Mouse (Mus musculus) liver, embryonic 14.5 days (tissue): ENCODE results near the gene Polr3b. TPM values are rescaled to one million over a fixed set of nuclear protein-coding genes. Genes with fewer than 3 reads are reported as not detected.

ENCODE experiments used
- ATAC-seq: fragments of 200-750 bp; cut with Nextera tagmentation; 2 replicates; pipeline ENCODE4 v1.8.0; 2017; ENCODE audit warnings: moderate number of reproducible peaks, mild to moderate bottlenecking, moderate library complexity; ENCODE audit not compliant: insufficient read depth
- DNase-seq, 3 experiments: peaks; one replicate each; pipeline ENCODE4 v3.0.0-alpha.2; 2012 to 2013; ENCODE audit warnings: low read depth in 3 of 3, low spot score in 3 of 3
- H3K27ac ChIP-seq: fragments of 300-500 bp; sonication (generic); 2 replicates; pipeline ENCODE4 v1.5.1; 2014; ENCODE audit warnings: moderate library complexity, mild to moderate bottlenecking, control low read depth, inconsistent platforms
- H3K27me3 ChIP-seq: fragments of 300-500 bp; sonication (generic); 2 replicates; pipeline ENCODE4 v1.6.1; 2014; ENCODE audit warnings: mild to moderate bottlenecking, low read length, moderate library complexity; ENCODE audit not compliant: control insufficient read depth, insufficient read depth
- H3K36me3 ChIP-seq: fragments of 300-500 bp; sonication (generic); replicated peaks from 2 replicates; pipeline ENCODE4 v1.6.1; 2014; ENCODE audit warnings: low read depth; ENCODE audit not compliant: control insufficient read depth, insufficient read depth
- H3K4me1 ChIP-seq, 2 experiments: fragments of 200-500 bp in 1 of 2; fragments of 300-500 bp in 1 of 2; sonication (generic) in 1 of 2; replicated peaks; 2 replicates each; pipeline ENCODE4 v1.6.1; 2012 to 2014; ENCODE audit warnings: antibody characterized with exemption in 1 of 2, inconsistent platforms in 1 of 2, low read length in 1 of 2; ENCODE audit not compliant: control insufficient read depth in 2 of 2, insufficient read depth in 2 of 2
- H3K4me2 ChIP-seq: fragments of 300-500 bp; sonication (generic); 2 replicates; pipeline ENCODE4 v1.6.1; 2014; ENCODE audit warnings: low read depth, mild to moderate bottlenecking, control low read depth, moderate library complexity
- H3K4me3 ChIP-seq, 2 experiments: fragments of 200-500 bp in 1 of 2; fragments of 300-500 bp in 1 of 2; sonication (generic) in 1 of 2; 2 replicates each; pipeline ENCODE4 v1.5.1; 2012 to 2014; ENCODE audit warnings: low read depth in 2 of 2, low read length in 2 of 2, mild to moderate bottlenecking in 2 of 2, control low read depth in 1 of 2, inconsistent platforms in 1 of 2, moderate library complexity in 1 of 2; ENCODE audit not compliant: insufficient read depth in 1 of 2
- H3K9ac ChIP-seq: fragments of 300-500 bp; sonication (generic); replicated peaks from 2 replicates; pipeline ENCODE4 v1.6.1; 2014; ENCODE audit warnings: mild to moderate bottlenecking, control low read depth, moderate library complexity
- H3K9me3 ChIP-seq: fragments of 300-500 bp; sonication (generic); 2 replicates; pipeline ENCODE4 v1.6.1; 2016; ENCODE audit warnings: low read length, mixed read lengths; ENCODE audit not compliant: control insufficient read depth
- CTCF ChIP-seq: IDR thresholded peaks from 2 replicates; pipeline ENCODE4 v1.5.1; 2016; ENCODE audit warnings: antibody characterized with exemption, low read depth, control low read depth
- EP300 ChIP-seq: IDR thresholded peaks from 2 replicates; pipeline ENCODE4 v1.6.1; 2016; ENCODE audit warnings: antibody characterized with exemption, low read depth
- WGBS: fragments of 180-500 bp; shearing (Covaris S2); extraction: QIAGEN DNeasy Blood & Tissue Kit; methylation state at CpG from one replicate; pipeline ENCODE4 v1.1.7; 2014; ENCODE audit not compliant: insufficient replicate concordance; 5-methylcytosine and 5-hydroxymethylcytosine counted together
- polyA plus RNA-seq, 2 experiments: library from polyadenylated mRNA; depleted of rRNA in 1 of 2; stranded (reverse) in 1 of 2; unstranded in 1 of 2; fragments of >200 nt; fragmentation: Nextera tagmentation in 1 of 2; extraction: Ambion mirVana in 1 of 2; gene quantifications; 2 replicates each; pipeline versions ENCODE4 v1.2.1 to v1.2.3; 2012 to 2014

Polr3b gene
- polyA plus RNA-seq, 2 experiments, result 3.7 to 5.8 TPM

DNA sequence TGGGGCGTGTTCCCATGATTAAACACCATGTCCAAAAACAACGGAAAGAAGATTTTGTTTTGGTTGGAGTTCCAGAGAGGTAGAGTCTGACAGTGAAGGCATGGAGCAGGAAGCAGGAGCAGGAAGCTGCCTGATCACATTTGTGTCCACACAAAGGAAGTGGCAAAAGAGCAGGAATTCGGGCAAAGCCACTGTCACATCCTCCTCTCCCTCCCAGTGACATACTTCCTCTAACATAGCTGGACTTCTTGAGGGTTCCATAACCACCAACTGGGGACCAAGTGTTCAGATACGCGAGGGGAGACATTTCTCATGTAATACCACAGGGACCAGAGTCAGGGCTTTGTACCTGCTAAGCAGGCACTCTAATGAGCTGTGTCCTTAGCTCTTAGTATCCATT, 25.2 kb downstream of the Polr3b start:
- Histone ChIP-seq H3K4me2 (no peak overlapping the region), H3K4me1 (peaks cover 0 to 4% of the 10 kb centered on the region in 2 experiments; a peak in 1 of 4 replicates), H3K9me3 (no peaks in the 10 kb centered on the region), H3K27ac (no peak overlapping the region), H3K27me3 (no peaks in the 10 kb centered on the region), H3K9ac (no peak overlapping the region), H3K36me3 (peaks cover 4% of the 10 kb centered on the region; the same call in 1 of the 2 replicates), H3K4me3 (no peak overlapping the region)
- TF ChIP-seq CTCF (no peak), EP300 (no peak)
- DNase-seq, result no peak
- whole genome bisulfite sequencing, result 58% methylated on average over 5 of the region's 5 CpGs
- no peak for ATAC-seq

- DNase-seq (no peak), ATAC-seq (no peak)
- Histone ChIP-seq H3K4me1 (peaks cover 0 to 4% of the 10 kb centered on the region in 2 experiments; a peak in 1 of 4 replicates), H3K4me3 (no peak overlapping the region), H3K4me2 (no peak overlapping the region), H3K27ac (no peak overlapping the region), H3K9ac (no peak overlapping the region), H3K27me3 (no peaks in the 10 kb centered on the region), H3K36me3 (peaks cover 8% of the 10 kb centered on the region; the same call in 1 of the 2 replicates), H3K9me3 (no peaks in the 10 kb centered on the region)
- TF ChIP-seq EP300 (no peak), CTCF (no peak)
- WGBS, result 38% methylated on average over 4 of the region's 4 CpGs
Observed at GRCm38 (mm10) chr10:84648911-84649310, 26.8 kb downstream of the Polr3b start.

DNA sequence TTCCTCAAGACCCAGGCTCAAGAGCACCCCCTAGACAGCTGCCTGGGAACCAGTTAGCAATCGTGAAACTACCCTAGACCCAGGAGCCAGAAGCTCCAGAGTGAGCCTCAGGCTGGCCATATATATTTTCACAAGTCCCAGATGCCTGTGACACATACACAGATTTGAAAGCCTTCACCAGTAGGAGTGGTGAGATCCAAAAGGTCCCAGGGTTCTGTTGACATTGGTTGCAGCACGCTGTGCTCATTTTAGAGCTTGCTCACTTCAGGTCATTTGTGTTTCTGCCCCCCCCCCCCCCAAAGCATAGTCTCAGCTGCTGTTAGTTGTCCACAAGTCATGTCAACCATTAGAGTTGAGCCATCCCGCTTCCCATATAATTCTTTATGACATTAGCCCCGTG, 31.9 kb downstream of the Polr3b start:
- no peaks in the 10 kb centered on the region for H3K27me3 ChIP-seq
- 72% methylated on average over 4 of the region's 4 CpGs for WGBS
- no peak overlapping the region for H3K4me2 ChIP-seq
- H3K9me3 ChIP-seq, result no peaks in the 10 kb centered on the region
- H3K4me3 ChIP-seq, result no peak overlapping the region
- H3K4me1 ChIP-seq, result peaks cover 0 to 1% of the 10 kb centered on the region in 2 experiments; a peak in 1 of 4 replicates
- H3K9ac ChIP-seq, result no peak overlapping the region
- no peak for DNase-seq
- H3K36me3 ChIP-seq, result peaks cover 4% of the 10 kb centered on the region; the same call in 1 of the 2 replicates
- TF ChIP-seq EP300, result no peak
- no peak for TF ChIP-seq CTCF
- ATAC-seq, result no peak
- H3K27ac ChIP-seq, result no peak overlapping the region

DNA sequence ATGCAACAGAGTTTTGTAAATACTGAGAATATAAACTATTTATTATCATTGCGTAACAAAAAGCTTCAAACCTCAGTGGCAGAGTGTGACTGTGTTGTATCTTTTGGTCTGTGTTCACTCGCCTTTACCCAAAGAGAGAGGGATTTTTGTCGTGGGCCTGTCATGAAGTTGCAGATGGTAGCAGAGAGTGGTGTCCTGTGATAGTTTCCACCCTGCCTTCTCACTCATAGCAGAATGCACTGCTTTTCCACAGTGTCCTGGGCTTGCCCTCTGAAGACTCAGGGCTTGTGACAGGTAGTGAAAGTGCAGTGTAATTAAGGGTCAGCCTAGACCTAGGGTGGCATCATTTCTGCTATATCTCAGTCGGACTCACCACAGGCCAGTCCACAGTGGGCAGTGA, 32.6 kb downstream of the Polr3b start:
- 68% methylated on average over 4 of the region's 4 CpGs for WGBS
- H3K4me1 ChIP-seq, result no peaks in the 10 kb centered on the region
- no peaks in the 10 kb centered on the region for H3K9me3 ChIP-seq
- H3K27ac ChIP-seq, result no peak overlapping the region
- no peak overlapping the region for H3K4me3 ChIP-seq
- ATAC-seq, result no peak
- no peak overlapping the region for H3K4me2 ChIP-seq
- TF ChIP-seq CTCF (no peak), EP300 (no peak)
- no peak overlapping the region for H3K9ac ChIP-seq
- no peak for DNase-seq
- H3K36me3 ChIP-seq, result peaks cover 4% of the 10 kb centered on the region; the same call in 1 of the 2 replicates
- H3K27me3 ChIP-seq, result no peaks in the 10 kb centered on the region

- no peak for TF ChIP-seq EP300
- no peak for TF ChIP-seq CTCF
- no peaks in the 10 kb centered on the region for H3K4me1 ChIP-seq
- no peak overlapping the region for H3K9ac ChIP-seq
- H3K4me3 ChIP-seq, result no peak overlapping the region
- 78% methylated on average over 4 of the region's 4 CpGs for WGBS
- H3K36me3 ChIP-seq, result peaks cover 4% of the 10 kb centered on the region; the same call in 1 of the 2 replicates
- H3K9me3 ChIP-seq, result no peaks in the 10 kb centered on the region
- no peak for DNase-seq
- H3K27ac ChIP-seq, result no peak overlapping the region
- no peak overlapping the region for H3K4me2 ChIP-seq
- H3K27me3 ChIP-seq, result no peaks in the 10 kb centered on the region
- no peak for ATAC-seq
Observed at GRCm38 (mm10) chr10:84656618-84657017, 34.5 kb downstream of the Polr3b start.
